Mouse (Mus musculus) midbrain, embryonic 16.5 days (tissue): Measurements from ENCODE around the gene Plekha8. TPM values are rescaled to one million over a fixed set of nuclear protein-coding genes. Genes with fewer than 3 reads are reported as not detected.

ENCODE experiments used
- ATAC-seq: fragments of 200-750 bp; cut with Nextera tagmentation; 2 replicates; pipeline ENCODE4 v1.8.0; 2017; ENCODE audit warnings: moderate TSS enrichment
- H3K27ac ChIP-seq: fragments of 300-500 bp; sonication (generic); 2 replicates; pipeline ENCODE4 v1.5.1; 2014; ENCODE audit warnings: mild to moderate bottlenecking, low read length, mixed read lengths
- H3K27me3 ChIP-seq: fragments of 300-500 bp; sonication (generic); 2 replicates; pipeline ENCODE4 v1.6.1; 2014; ENCODE audit warnings: low read depth, low read length, mixed read lengths; ENCODE audit not compliant: control insufficient read depth, insufficient read depth
- H3K36me3 ChIP-seq: fragments of 300-500 bp; sonication (generic); 2 replicates; pipeline ENCODE4 v1.6.1; 2014; ENCODE audit warnings: mild to moderate bottlenecking, low read length, moderate library complexity, mixed read lengths; ENCODE audit not compliant: control insufficient read depth, insufficient read depth
- H3K4me1 ChIP-seq: fragments of 300-500 bp; sonication (generic); 2 replicates; pipeline ENCODE4 v1.6.1; 2014; ENCODE audit warnings: mild to moderate bottlenecking, low read length, mixed read lengths; ENCODE audit not compliant: control insufficient read depth, insufficient read depth
- H3K4me2 ChIP-seq: fragments of 300-500 bp; sonication (generic); 2 replicates; pipeline ENCODE4 v1.6.1; 2014; ENCODE audit warnings: mild to moderate bottlenecking, low read length, mixed read lengths
- H3K4me3 ChIP-seq: fragments of 300-500 bp; sonication (generic); 2 replicates; pipeline ENCODE4 v1.5.1; 2014; ENCODE audit warnings: low read depth, mild to moderate bottlenecking, low read length, moderate library complexity, mixed read lengths
- H3K9ac ChIP-seq: fragments of 300-500 bp; sonication (generic); 2 replicates; pipeline ENCODE4 v1.6.1; 2014; ENCODE audit warnings: low read depth, low read length, mixed read lengths
- H3K9me3 ChIP-seq: fragments of 300-500 bp; sonication (generic); replicated peaks from 2 replicates; pipeline ENCODE4 v1.6.1; 2014; ENCODE audit warnings: mild to moderate bottlenecking, low read length, mixed read lengths; ENCODE audit not compliant: control insufficient read depth, poor library complexity, severe bottlenecking
- WGBS: fragments of 180-500 bp; shearing (Covaris S2); extraction: QIAGEN DNeasy Blood & Tissue Kit; methylation state at CpG from one replicate; pipeline ENCODE4 v1.1.7; 2014; 5-methylcytosine and 5-hydroxymethylcytosine counted together
- polyA plus RNA-seq: library from polyadenylated mRNA; unstranded; fragments of >200 nt; fragmentation: Nextera tagmentation; extraction: Ambion mirVana; gene quantifications from 2 replicates; pipeline ENCODE4 v1.2.1, GENCODE M21; 2015

Plekha8 gene
- polyA plus RNA-seq, 1 experiment from 2014 or later: 8.3 TPM

DNA sequence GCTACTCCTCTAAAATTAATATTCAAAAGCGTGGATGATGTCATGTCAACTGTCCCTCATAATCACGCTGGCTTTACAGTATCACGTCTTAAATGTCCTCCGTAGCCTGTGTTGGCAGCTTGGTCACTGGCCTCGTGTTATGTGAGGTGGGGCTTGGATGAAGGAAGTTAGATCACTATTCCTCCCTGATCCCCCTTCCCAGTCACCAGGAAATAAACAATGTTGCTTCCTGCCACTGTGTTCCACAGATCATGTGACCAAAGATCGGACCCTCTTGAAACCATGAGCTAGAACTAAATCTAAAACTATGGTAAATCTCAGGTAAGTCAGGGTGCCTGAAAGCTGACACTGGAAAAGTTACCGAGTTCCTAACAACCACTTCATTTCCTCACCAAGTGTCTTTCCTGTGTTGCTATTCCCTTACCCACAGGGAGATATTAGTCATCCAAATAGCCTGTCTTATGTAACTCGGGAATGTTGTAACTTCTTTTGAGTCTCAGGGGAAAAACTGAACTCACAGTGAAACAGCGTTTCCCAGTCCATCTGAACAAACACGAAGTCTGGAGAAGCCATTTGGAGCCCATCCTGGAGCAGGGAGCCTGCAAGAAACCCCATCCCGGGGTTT, 60.7 kb downstream of the Plekha8 start:
- H3K4me1 ChIP-seq: no peaks in the 10 kb centered on the region
- no peak overlapping the region for H3K4me2 ChIP-seq
- H3K27me3 ChIP-seq: no peaks in the 10 kb centered on the region
- H3K27ac ChIP-seq: no peak overlapping the region
- 86% methylated on average over 11 of the region's 11 CpGs for WGBS
- no peaks in the 10 kb centered on the region for H3K36me3 ChIP-seq
- no peak for ATAC-seq
- no peak overlapping the region for H3K4me3 ChIP-seq
- H3K9ac ChIP-seq: no peak overlapping the region
- H3K9me3 ChIP-seq: no peaks in the 10 kb centered on the region

DNA sequence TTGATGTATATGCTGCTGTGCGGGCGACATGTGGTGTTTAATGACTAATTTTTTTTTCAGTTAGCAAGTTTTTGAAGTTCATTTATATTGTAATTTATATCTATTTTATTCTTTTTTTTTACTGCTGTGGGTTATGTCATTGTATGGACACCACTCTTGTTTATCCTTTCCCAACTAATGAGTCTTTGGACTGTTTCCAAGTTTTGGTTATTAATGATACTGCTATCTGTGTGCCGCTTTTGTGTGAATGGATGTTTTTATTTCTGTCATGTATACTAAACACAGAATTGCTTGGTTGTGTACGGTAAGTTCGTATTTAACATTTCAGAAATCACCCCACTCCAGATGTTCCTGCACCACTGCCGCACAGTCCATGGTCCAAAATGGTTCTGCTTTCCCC, 63.0 kb downstream of the Plekha8 start:
- no peaks in the 10 kb centered on the region for H3K4me1 ChIP-seq
- no peak overlapping the region for H3K9ac ChIP-seq
- no peak for ATAC-seq
- H3K4me2 ChIP-seq: no peak overlapping the region
- H3K27ac ChIP-seq: no peak overlapping the region
- H3K9me3 ChIP-seq: no peaks in the 10 kb centered on the region
- H3K27me3 ChIP-seq: no peaks in the 10 kb centered on the region
- H3K4me3 ChIP-seq: no peak overlapping the region
- WGBS: 94% methylated on average over 6 of the region's 6 CpGs
- no peaks in the 10 kb centered on the region for H3K36me3 ChIP-seq

DNA sequence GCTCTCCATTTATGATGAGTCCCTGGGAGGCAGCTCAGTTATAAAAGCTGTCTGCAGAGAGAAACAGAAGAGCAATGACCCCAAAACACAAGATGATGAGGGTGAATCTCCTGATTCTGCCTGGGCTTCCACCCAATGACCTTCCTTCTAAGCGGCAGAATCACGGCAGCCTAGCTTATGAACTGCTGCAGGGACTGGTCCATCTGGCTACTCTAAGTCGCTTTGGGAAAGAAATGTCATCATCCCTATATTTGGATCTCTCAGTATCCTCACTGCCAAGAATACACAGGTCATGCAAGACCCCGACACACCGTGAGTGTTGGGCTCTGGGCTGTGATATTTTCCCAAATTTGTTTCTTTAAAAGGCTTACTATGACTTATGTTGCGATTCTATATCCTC, 75.0 kb downstream of the Plekha8 start:
- WGBS: 90% methylated on average over 6 of the region's 6 CpGs
- no peak overlapping the region for H3K27ac ChIP-seq
- no peak overlapping the region for H3K4me2 ChIP-seq
- no peaks in the 10 kb centered on the region for H3K27me3 ChIP-seq
- no peaks in the 10 kb centered on the region for H3K9me3 ChIP-seq
- no peaks in the 10 kb centered on the region for H3K36me3 ChIP-seq
- no peak overlapping the region for H3K9ac ChIP-seq
- ATAC-seq: no peak
- no peaks in the 10 kb centered on the region for H3K4me1 ChIP-seq
- no peak overlapping the region for H3K4me3 ChIP-seq

- WGBS: 45% methylated on average over 5 of the region's 5 CpGs
- ATAC-seq: no peak
- Histone ChIP-seq H3K4me2 (no peak overlapping the region), H3K9me3 (no peaks in the 10 kb centered on the region), H3K27me3 (no peaks in the 10 kb centered on the region), H3K36me3 (no peaks in the 10 kb centered on the region), H3K27ac (no peak overlapping the region), H3K4me3 (no peak overlapping the region), H3K4me1 (no peaks in the 10 kb centered on the region), H3K9ac (no peak overlapping the region)
These were observed 78.0 kb downstream of the Plekha8 start for GRCm38 (mm10) chr6:54672901-54673300.

GRCm38 (mm10) chr6:54679686-54680085, 84.8 kb downstream of the Plekha8 start:
- 85% methylated on average over 5 of the region's 5 CpGs for WGBS
- Histone ChIP-seq H3K27me3 (no peaks in the 10 kb centered on the region), H3K9ac (no peak overlapping the region), H3K4me3 (no peak overlapping the region), H3K4me1 (peaks cover 21% of the 10 kb centered on the region), H3K4me2 (no peak overlapping the region), H3K27ac (no peak overlapping the region), H3K36me3 (no peaks in the 10 kb centered on the region), H3K9me3 (no peaks in the 10 kb centered on the region)
- ATAC-seq: no peak

DNA sequence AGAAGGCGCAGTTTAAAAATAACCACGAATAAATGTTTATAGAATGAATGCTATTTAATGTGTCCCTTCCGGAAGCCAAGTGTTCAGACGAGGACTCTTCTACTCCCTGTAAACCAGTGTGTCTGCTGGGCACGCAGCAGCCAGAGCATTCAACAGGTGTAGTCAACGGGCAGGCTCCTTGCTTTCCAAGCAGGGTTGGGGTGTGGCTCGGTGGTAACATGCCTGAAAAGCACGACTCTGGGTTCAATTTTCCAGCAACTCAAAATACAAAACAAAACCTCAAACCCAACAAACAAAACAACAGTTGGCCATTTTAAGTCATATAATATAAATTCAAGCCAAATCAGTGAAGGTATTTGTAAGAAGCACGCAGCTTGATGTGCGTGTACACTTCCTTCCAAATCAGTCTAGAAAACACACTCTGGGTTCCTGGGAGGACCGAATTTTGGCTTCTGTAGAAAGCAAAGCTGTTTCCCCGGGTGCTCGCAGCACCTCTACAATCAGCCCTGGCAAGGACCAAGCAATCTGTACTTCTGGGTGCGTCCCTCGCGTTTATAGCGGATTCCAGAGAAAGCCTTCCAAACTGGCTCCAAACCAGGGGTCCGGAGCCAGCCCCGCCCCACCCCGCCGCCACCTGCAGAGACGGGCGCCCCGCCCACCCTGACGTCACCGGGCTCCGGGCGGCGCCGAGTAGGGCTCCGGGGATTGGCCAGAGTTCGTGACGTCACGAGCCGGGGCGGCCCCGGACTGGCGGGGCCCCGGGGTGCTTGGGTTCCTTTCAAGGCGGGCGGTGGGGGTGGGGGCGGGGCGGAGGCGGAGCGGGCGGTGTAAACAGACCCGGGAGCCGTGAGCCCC, 86.2 kb downstream of the Plekha8 start, which contains the start of gene Mturn:
TSS of gene Mturn (plus strand) at position 734 of the 855 bp plus-strand sequence.
- Histone ChIP-seq H3K4me1 (peaks cover 32% of the 10 kb centered on the region), H3K27me3 (no peaks in the 10 kb centered on the region), H3K36me3 (no peaks in the 10 kb centered on the region), H3K9ac (peak within 1 kb of the TSS; percentile 75), H3K9me3 (no peaks in the 10 kb centered on the region), H3K4me2 (peak within 1 kb of the TSS; percentile 81), H3K27ac (peak within 1 kb of the TSS; percentile 72), H3K4me3 (peak within 1 kb of the TSS; percentile 72)
- ATAC-seq: peak; percentile 95
- WGBS: 5% methylated on average over 30 of the region's 48 CpGs

GRCm38 (mm10) chr6:54681746-54682428, 87.0 kb downstream of the Plekha8 start:
- under 1% methylated on average over 58 of the region's 61 CpGs for WGBS
- Histone ChIP-seq H3K27me3 (no peaks in the 10 kb centered on the region), H3K4me3 (peak overlapping the region; percentile 72), H3K4me2 (peak overlapping the region; percentile 81), H3K9me3 (no peaks in the 10 kb centered on the region), H3K9ac (peak overlapping the region; percentile 75), H3K36me3 (no peaks in the 10 kb centered on the region), H3K4me1 (peaks cover 32% of the 10 kb centered on the region), H3K27ac (peak overlapping the region; percentile 72)
- peak; percentile 86 for ATAC-seq

DNA sequence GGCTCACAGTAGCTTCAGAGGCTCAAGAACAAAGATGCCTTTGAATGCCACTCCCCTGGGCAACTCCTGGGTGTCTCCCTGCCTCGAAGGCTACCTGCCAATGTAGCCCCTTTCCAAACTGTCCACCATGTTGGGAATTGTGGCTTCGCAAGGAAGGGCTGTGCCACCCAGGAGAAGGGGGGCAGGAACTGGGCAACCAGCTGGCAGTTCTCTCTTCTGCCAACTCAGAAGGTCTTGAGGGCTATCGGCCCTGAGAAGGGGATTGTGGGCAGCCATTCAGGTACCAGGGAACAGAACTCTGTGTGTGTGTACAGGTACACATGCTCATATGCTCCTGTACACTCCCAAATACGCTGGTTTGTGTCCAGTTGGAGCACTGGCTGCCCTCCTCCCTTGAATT, 89.2 kb downstream of the Plekha8 start:
- H3K9ac ChIP-seq: no peak overlapping the region
- H3K36me3 ChIP-seq: peaks cover 2% of the 10 kb centered on the region; the same call in 1 of the 2 replicates
- no peaks in the 10 kb centered on the region for H3K27me3 ChIP-seq
- ATAC-seq: no peak
- H3K27ac ChIP-seq: no peak overlapping the region
- H3K9me3 ChIP-seq: no peaks in the 10 kb centered on the region
- H3K4me2 ChIP-seq: no peak overlapping the region
- 86% methylated on average over 4 of the region's 4 CpGs for WGBS
- no peak overlapping the region for H3K4me3 ChIP-seq
- peaks cover 32% of the 10 kb centered on the region for H3K4me1 ChIP-seq
